Mouse (Mus musculus) embryonic stem cell, embryonic (primary cell): ENCODE data around the gene Ipp.

Experiments
- CTCF ChIA-PET, 4 experiments: fragments of 300-600 bp in 2 of 4; fragments of 350-600 bp in 2 of 4; sonication (Branson Sonifier 250); formaldehyde crosslinking; loops; one replicate each; lab custom pipeline; 2022; ENCODE audit warnings: inconsistent platforms in 2 of 4; lab: Charles Lee
- POLR2A ChIA-PET, 4 experiments: fragments of 300-600 bp in 2 of 4; fragments of 350-600 bp in 2 of 4; sonication (Branson Sonifier 250); formaldehyde crosslinking; loops; one replicate each; lab custom pipeline; 2022; ENCODE audit warnings: antibody characterized with exemption in 4 of 4, inconsistent platforms in 1 of 4; lab: Charles Lee

Gene Ipp

GRCm38 (mm10) chr4:116507425-116508218, at the start of gene Ipp:
Ipp (plus strand) TSS chr4:116507549.
- CTCF ChIA-PET = interaction anchor here in 2 of 4 experiments (0.5 to 1.4 kb wide), 7 partner anchors 9 to 85 kb away, joined by 3 to 4 read pairs (median 3); partner anchors contain the start of gene Gpbp1l1 (in 1 of the 2)
- POLR2A ChIA-PET = interaction anchor here (0.6 to 5.0 kb wide), 47 partner anchors 8 to 453 kb away, joined by 3 to 24 read pairs (median 4); partner anchors contain the start of genes Gpbp1l1 (in 3 of the 4), Mast2 (in 2 of the 4), Pik3r3 (in 2 of the 4) and Prdx1 (in 2 of the 4)

DNA sequence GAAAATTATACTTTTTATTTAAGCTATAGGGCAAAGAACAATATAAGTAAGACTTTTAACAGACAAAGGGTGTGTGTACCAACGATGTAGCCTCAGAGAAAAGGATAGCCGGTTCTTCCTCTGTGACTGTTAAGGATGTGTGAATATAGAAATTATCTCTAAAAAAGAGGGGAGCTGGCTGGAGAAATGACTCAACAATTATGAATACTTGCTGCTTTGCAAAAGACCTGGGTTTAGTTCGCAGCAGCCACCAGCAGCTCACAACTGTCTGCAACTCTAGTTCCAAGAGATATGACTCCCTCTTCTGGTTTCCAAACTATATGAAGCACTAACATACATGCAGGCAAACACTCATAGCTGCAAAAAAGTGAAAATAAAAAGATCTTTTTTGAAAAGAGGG, 45.4 kb upstream of the Ipp start:
- POLR2A ChIA-PET = interaction anchor here in 3 of 4 experiments (0.7 to 2.5 kb wide), 10 partner anchors 12 to 240 kb away, joined by 3 to 8 read pairs (median 4); partner anchors contain the start of genes Ipp (in 2 of the 3), Pik3r3 (in 1 of the 3), Prdx1 (in 1 of the 3) and Tmem69 (in 1 of the 3)
- CTCF ChIA-PET = interaction anchor here in 1 of 4 experiments (0.8 kb wide), 1 partner anchor 13 kb away, joined by 4 read pairs; no protein-coding TSS in a partner anchor

DNA sequence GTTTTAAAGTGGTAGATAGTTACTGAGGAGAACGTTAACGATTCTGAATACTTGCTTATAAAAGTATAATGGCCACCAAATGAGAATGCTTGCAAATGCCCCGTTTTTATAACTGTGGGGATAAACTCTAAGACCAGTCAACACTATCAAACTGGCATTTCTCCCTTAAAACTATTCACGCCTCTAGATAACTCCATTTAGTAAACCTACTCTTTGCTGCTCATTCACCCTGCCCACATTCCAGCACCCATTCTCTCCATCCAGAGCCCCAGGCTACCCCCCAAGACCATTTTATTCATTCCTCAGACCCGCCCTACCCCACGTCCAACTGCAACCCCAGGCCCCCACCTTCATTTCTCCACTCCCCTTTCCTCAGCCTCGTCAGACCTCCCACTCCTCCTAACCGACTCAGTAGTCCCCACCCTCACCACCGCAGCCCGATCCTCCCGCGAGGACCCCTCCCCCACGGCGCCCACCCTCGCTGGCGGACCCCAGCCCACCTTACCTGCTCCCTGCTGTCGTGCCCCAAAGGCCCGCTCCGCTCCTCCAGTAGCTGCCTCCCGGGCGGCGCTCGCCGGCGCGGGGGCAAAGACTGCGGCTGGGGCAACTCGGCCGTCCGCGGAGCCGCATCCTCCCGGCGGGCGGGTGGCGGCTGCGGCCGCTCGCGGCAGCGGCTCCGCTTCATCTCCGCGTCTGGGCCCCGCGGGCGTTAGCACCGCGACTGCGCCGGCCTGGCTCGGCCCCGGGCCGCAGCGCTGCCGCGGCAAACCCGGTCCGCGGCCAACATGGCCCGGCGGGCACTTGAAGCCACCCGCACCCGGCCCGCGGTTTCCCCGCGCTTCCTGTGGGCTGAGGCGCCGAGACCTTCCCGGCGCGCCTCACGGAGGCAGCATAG, 43.9 kb upstream of the Ipp start:
- ChIA-PET POLR2A (interaction anchor here in 3 of 4 experiments (0.6 to 2.5 kb wide), 12 partner anchors 10 to 221 kb away, joined by 3 to 8 read pairs (median 4); partner anchors contain the start of genes Ipp (in 2 of the 3), Prdx1 (in 1 of the 3) and Tmem69 (in 1 of the 3)), CTCF (interaction anchor here in 2 of 4 experiments (0.5 to 1.4 kb wide), 2 partner anchors 15 to 17 kb away, joined by 3 read pairs; no protein-coding TSS in a partner anchor)

DNA sequence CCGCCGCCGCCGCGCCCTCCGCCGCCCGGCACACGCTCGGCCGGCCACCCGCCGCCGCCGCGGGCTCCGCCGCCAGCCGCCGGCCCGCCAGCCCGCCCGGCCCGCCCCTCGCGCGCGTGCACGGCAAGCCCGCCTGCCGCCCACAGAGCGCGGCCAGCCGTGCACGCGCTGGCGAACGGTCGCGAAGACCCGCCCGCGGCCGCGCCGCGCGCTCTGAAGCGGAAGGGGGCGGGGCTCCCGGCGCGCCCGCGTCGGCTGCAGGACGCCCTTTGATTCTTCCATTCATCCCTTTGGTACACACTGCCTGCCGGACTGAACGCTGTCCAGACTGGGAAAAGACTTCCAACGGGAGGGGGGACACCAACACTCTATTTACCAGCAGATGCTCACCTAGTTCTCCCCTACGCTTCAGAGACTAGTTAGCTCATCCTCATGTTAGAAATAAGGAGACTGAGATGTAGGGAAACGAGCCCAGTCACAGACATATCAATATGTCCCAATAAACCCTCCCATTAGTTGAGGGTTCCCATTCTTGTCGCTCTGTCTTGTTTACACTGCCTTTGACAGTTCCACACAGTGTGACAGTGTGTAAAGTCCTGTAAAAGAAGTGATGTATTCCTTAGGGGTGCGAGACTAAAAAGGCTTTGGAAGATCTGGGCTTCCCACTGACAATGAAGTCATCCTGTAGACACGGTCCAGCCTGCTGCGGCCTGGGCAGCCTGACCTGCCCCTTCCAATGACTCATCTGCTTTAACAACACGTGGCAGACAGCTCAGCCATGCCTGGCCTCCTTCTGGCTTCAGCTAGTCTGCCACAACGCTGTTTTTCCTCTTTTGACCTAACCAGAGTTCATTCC, 43.0 kb upstream of the Ipp start, which contains the start of gene Mast2:
Gene Mast2, minus strand, starts transcription at position 58 of the 856 bp plus-strand sequence.
- POLR2A ChIA-PET = interaction anchor here in 3 of 4 experiments (0.6 to 1.9 kb wide), 7 partner anchors 11 to 52 kb away, joined by 3 to 6 read pairs (median 4); partner anchors contain the start of gene Ipp (in 2 of the 3)

DNA sequence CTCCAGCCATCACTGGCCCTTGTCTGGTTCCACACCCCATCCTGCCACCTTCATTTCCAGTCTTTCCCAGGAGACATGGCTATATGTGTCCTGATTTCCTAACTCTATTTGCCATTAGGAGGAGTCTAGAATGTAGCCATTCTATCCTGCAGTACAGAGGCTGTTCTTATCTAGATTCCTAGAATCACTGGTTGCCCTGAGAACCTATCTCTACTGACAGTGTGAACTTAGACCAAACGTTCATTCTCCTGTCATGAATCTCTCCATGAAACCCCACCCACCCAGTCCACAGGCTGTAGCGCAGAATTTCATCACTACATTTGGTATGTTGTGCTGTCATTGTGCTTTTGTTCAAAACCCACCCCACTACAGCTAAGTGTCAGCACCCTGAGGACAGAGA, 26.0 kb upstream of the Ipp start:
- ChIA-PET CTCF (interaction anchor here in 1 of 4 experiments (0.6 kb wide), 1 partner anchor 351 kb away, joined by 3 read pairs; no protein-coding TSS in a partner anchor), POLR2A (no interaction called here)

More for the DNA sequence above, 43.0 kb upstream of the Ipp start, which contains the start of gene Mast2:
- CTCF ChIA-PET = interaction anchor here in 2 of 4 experiments (0.5 to 1.4 kb wide), 2 partner anchors 15 to 18 kb away, joined by 3 read pairs; no protein-coding TSS in a partner anchor

- ChIA-PET CTCF (no interaction called here), POLR2A (interaction anchor here in 2 of 4 experiments (0.6 kb wide), 2 partner anchors 32 to 378 kb away, joined by 3 read pairs; no protein-coding TSS in a partner anchor)
Observed at GRCm38 (mm10) chr4:116483476-116483875, 23.9 kb upstream of the Ipp start.

DNA sequence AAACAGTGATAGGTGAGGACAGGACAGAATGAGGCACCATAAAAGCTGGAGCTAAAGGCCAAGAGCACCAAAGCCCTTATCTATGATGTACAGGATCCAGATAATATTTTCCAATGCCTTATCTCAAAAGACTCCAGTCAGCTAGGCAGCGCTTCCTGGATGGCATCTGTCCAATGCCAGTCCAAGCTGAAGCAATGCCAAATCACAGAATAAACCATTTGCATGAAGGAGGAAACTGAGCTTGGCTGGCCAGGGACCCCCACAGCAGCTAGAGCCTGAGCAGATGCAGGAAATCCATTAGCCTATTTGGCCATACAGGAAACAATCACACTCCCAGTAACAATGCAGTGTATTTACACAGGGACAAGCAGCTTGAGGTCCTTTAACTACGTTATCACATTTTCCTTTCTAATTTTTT, 16.2 kb upstream of the Ipp start:
- POLR2A ChIA-PET = interaction anchor here in 2 of 4 experiments (1.1 to 1.7 kb wide), 4 partner anchors 16 to 27 kb away, joined by 3 to 5 read pairs (median 4); partner anchors contain the start of genes Ipp (in 1 of the 2) and Mast2 (in 1 of the 2)
- CTCF ChIA-PET = interaction anchor here in 2 of 4 experiments (0.8 to 0.9 kb wide), 2 partner anchors 16 to 366 kb away, joined by 3 read pairs; partner anchors contain the start of gene Ipp (in 1 of the 2)

GRCm38 (mm10) chr4:116491886-116492285, 15.5 kb upstream of the Ipp start:
- CTCF ChIA-PET = interaction anchor here in 1 of 4 experiments (0.8 kb wide), 1 partner anchor 365 kb away, joined by 3 read pairs; no protein-coding TSS in a partner anchor
- POLR2A ChIA-PET = interaction anchor here in 2 of 4 experiments (0.6 to 1.7 kb wide), 4 partner anchors 8 to 27 kb away, joined by 3 to 5 read pairs (median 4); partner anchors contain the start of genes Ipp (in 1 of the 2) and Mast2 (in 1 of the 2)

- ChIA-PET POLR2A (interaction anchor here in 1 of 4 experiments (0.6 to 1.7 kb wide), 2 partner anchors 8 to 16 kb away, joined by 3 to 4 read pairs; no protein-coding TSS in a partner anchor), CTCF (no interaction called here)
Observed at GRCm38 (mm10) chr4:116492460-116492859, 14.9 kb upstream of the Ipp start.

- POLR2A ChIA-PET = no interaction called here
Observed at GRCm38 (mm10) chr4:116493646-116494045, 13.7 kb upstream of the Ipp start.

GRCm38 (mm10) chr4:116499978-116500377, 7.4 kb upstream of the Ipp start:
- POLR2A ChIA-PET = interaction anchor here in 1 of 4 experiments (1.2 kb wide), 1 partner anchor 36 kb away, joined by 3 read pairs; the partner anchor contains the start of gene Mast2
- CTCF ChIA-PET = no interaction called here

More at GRCm38 (mm10) chr4:116493646-116494045, 13.7 kb upstream of the Ipp start:
- CTCF ChIA-PET = no interaction called here

DNA sequence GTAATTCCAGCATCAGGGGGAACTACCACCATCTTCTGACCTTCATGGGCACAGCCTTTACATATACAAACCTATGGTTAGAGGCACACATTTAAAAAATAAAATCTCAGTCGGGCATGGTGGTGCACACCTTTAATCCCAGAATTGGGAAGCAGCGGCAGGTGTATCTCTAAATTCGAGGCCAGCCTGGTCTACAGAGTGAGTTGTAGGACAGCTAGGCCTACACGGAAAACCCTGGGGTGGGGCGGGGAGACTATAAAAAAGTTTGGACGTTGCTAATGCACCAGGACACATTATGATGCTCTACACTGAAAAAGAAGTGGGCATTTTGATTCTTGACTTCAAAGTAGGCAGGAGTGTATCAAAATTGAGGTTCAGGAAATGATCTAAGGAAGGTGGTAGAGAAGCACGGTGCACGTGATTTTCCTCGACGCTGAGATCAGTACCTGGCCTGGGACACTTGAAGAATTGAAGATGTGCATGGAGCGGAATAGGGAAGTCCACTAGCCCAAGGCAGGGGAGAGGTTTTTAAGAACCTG, 394 bp upstream of the Ipp start:
- POLR2A ChIA-PET = interaction anchor here (0.6 to 5.0 kb wide), 45 partner anchors 9 to 452 kb away, joined by 3 to 24 read pairs (median 4); partner anchors contain the start of genes Gpbp1l1 (in 3 of the 4), Mast2 (in 2 of the 4), Pik3r3 (in 2 of the 4) and Prdx1 (in 2 of the 4)
- CTCF ChIA-PET = interaction anchor here in 2 of 4 experiments (0.5 to 1.4 kb wide), 7 partner anchors 9 to 84 kb away, joined by 3 to 4 read pairs (median 3); partner anchors contain the start of gene Gpbp1l1 (in 1 of the 2)

GRCm38 (mm10) chr4:116531109-116531508, 23.8 kb downstream of the Ipp start:
- POLR2A ChIA-PET = no interaction called here
- CTCF ChIA-PET = no interaction called here

DNA sequence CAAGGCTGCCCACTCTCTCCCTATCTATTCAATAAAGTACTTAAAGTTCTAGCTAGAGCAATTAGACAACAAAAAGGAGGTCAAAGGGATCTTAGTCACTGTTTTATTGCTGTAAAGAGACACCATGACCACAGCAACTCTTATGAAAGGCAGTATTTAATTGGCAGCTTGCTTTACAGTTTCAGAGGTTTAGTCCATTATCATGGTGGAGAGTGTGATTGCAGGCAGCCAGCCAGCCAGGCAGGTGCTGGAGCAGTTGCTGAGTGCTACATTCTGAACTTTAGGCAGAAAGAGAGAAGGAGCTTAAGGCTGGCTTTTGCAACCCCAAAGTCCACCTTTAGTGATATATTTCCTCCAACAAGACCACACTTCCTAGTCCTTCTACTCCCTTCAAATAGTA, 29.0 kb downstream of the Ipp start:
- ChIA-PET POLR2A (interaction anchor here in 3 of 4 experiments (0.6 to 1.5 kb wide), 7 partner anchors 13 to 416 kb away, joined by 3 to 5 read pairs (median 4); partner anchors contain the start of gene Ipp (in 2 of the 3)), CTCF (interaction anchor here in 1 of 4 experiments (0.6 kb wide), 1 partner anchor 87 kb away, joined by 5 read pairs; no protein-coding TSS in a partner anchor)

DNA sequence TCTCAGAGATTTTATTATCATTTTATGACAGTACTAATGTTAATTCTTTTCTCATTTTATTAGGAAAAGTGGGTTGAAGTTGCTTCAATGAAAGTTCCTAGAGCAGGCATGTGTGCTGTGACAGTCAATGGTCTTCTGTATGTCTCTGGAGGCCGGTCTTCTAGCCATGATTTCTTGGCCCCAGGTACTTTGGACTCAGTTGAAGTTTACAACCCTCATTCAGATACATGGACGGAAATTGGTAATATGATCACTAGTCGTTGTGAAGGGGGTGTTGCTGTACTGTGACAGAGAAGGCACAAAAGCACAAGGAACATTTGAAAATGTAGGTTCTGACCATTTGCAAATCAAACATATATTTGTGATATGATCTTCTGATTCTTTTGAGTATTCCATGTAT, 30.4 kb downstream of the Ipp start:
- CTCF ChIA-PET = no interaction called here
- POLR2A ChIA-PET = interaction anchor here in 1 of 4 experiments (1.6 kb wide), 1 partner anchor 19 kb away, joined by 9 read pairs; the partner anchor contains the start of genes Gpbp1l1 and Tmem69
